ENCODE assay signal across 24 mouse cellular contexts in the genomic region with DNA sequence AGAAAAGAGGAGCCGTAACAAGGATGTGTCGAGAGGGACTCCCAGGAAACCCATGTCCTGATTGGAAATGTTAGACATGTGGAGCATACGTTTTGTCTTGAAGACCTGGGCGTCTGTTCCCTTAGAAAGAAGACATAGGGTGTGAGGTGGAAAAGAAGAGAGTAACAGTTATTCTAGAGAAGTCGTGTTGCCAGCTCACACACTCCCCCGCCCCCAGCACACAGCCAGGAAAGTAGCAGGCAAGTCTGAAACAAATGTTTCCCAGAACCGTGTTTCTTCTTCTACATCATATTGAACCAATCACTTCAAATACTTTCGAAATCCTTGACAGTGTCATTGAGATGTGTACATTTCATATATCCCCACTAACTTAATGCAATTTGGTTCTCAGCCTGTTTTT. TPM values are rescaled to one million over a fixed set of nuclear protein-coding genes. Genes with fewer than 3 reads are reported as not detected.
A peak's percentile ranks its signal among the peaks of the same experiment; 100 is the strongest.
DNase-seq lines count a peak whose midpoint lies in the region; ATAC-seq and TF ChIP-seq lines count a peak whose summit lies in the region.
"Had no signal": no experiment of that assay in that cellular context is flagged by ENCODE, and none has a peak within 500 bp of the region (broad histone marks: within the 10 kb centered on the region; RNA-seq: fewer than 3 reads in every experiment).

No protein-coding gene starts in this region.

- 71% methylated on average over 8 of the region's 8 CpGs for WGBS in embryonic facial prominence, embryonic 12.5 days
- 84% methylated on average over 8 of the region's 8 CpGs for WGBS in embryonic facial prominence, embryonic 10.5 days
- 87% methylated on average over 8 of the region's 8 CpGs for WGBS in midbrain, embryonic 11.5 days
- 87% methylated on average over 8 of the region's 8 CpGs for WGBS in midbrain, postnatal 0 days
- WGBS in forebrain, postnatal 0 days, result 78% methylated on average over 8 of the region's 8 CpGs

- H3K9ac ChIP-seq in embryonic facial prominence, embryonic 12.5 days, result no peak overlapping the region
- no peak overlapping the region for H3K9ac ChIP-seq in midbrain, embryonic 11.5 days (ENCODE audit: low read length)
- no peak overlapping the region for H3K9ac ChIP-seq in midbrain, postnatal 0 days (replicated peaks; ENCODE audit: low read length, poor library complexity, severe bottlenecking)
- no peak overlapping the region for H3K9ac ChIP-seq in forebrain, postnatal 0 days
- H3K9ac ChIP-seq: embryonic facial prominence, embryonic 15.5 days; forebrain, embryonic 15.5 days; heart, embryonic 12.5 days; hindbrain, embryonic 14.5 days had no signal

- DNase-seq in embryonic facial prominence, embryonic 10.5 days (ENCODE audit: low spot score), result no peak
- peak; percentile 72 for DNase-seq in midbrain, embryonic 11.5 days (ENCODE audit: low spot score, missing footprints)
- DNase-seq in midbrain, postnatal 0 days (ENCODE audit: low spot score), result no peak
- peak; percentile 73 for DNase-seq in brain, adult 2 months (ENCODE audit: low read depth, low spot score)
- peak; percentile 57 for DNase-seq in telencephalon, adult 2 months (ENCODE audit: low read depth, low spot score)
- no peak for DNase-seq in forebrain, postnatal 0 days
- DNase-seq: adrenal gland, adult 8-10 months; adrenal gland, postnatal 36 days; B cell, adult 2 months; cerebellum, adult 11-12 months; cerebellum, adult 9-10 months; cerebellum, postnatal 25 days; gastrocnemius, adult 2 months; gastrocnemius, postnatal 25 days had no signal

- H3K4me2 ChIP-seq in embryonic facial prominence, embryonic 12.5 days (replicated peaks), result no peak overlapping the region
- no peak overlapping the region for H3K4me2 ChIP-seq in midbrain, embryonic 11.5 days
- H3K4me2 ChIP-seq in midbrain, postnatal 0 days (ENCODE audit: low read depth, low read length, poor library complexity, severe bottlenecking), result no peak overlapping the region
- no peak overlapping the region for H3K4me2 ChIP-seq in forebrain, postnatal 0 days (ENCODE audit: low read depth)
- H3K4me2 ChIP-seq: embryonic facial prominence, embryonic 15.5 days; forebrain, embryonic 15.5 days; heart, embryonic 12.5 days; hindbrain, embryonic 14.5 days had no signal

- H3K27ac ChIP-seq in embryonic facial prominence, embryonic 12.5 days, result 0 out of 2 replicates have a peak overlapping the region, but pooled peaks have one; percentile 30
- no peak overlapping the region for H3K27ac ChIP-seq in embryonic facial prominence, embryonic 10.5 days (replicated peaks)
- no peak overlapping the region for H3K27ac ChIP-seq in midbrain, embryonic 11.5 days (ENCODE audit: low read depth, low read length)
- H3K27ac ChIP-seq in midbrain, postnatal 0 days (ENCODE audit: low read depth, low read length), result no peak overlapping the region
- no peak overlapping the region for H3K27ac ChIP-seq in forebrain, postnatal 0 days (ENCODE audit: low read depth, low read length)
- H3K27ac ChIP-seq: embryonic facial prominence, embryonic 15.5 days; forebrain, embryonic 15.5 days; gastrocnemius, adult 2 months; hindbrain, embryonic 10.5 days; hindbrain, embryonic 14.5 days had no signal

- ATAC-seq in embryonic facial prominence, embryonic 12.5 days (ENCODE audit: insufficient number of reproducible peaks, insufficient read depth, low FRiP score, low TSS enrichment), result no peak
- ATAC-seq in midbrain, embryonic 11.5 days (ENCODE audit: low FRiP score), result no peak
- ATAC-seq in midbrain, postnatal 0 days (ENCODE audit: low FRiP score), result no peak
- ATAC-seq in forebrain, postnatal 0 days, result no peak
- ATAC-seq: CD4-positive, CD25-positive, alpha-beta regulatory T cell, adult 4 months; forebrain, embryonic 15.5 days had no signal

- H3K36me3 ChIP-seq in embryonic facial prominence, embryonic 12.5 days, result no peaks in the 10 kb centered on the region
- no peaks in the 10 kb centered on the region for H3K36me3 ChIP-seq in embryonic facial prominence, embryonic 10.5 days (replicated peaks)
- no peaks in the 10 kb centered on the region for H3K36me3 ChIP-seq in midbrain, embryonic 11.5 days (ENCODE audit: control insufficient read depth, insufficient read depth, low read length)
- no peaks in the 10 kb centered on the region for H3K36me3 ChIP-seq in midbrain, postnatal 0 days (ENCODE audit: insufficient read depth, low read length)
- H3K36me3 ChIP-seq in forebrain, postnatal 0 days (ENCODE audit: insufficient read depth), result no peaks in the 10 kb centered on the region
- H3K36me3 ChIP-seq: embryonic facial prominence, embryonic 15.5 days; forebrain, embryonic 15.5 days; G1E; heart, embryonic 12.5 days; hindbrain, embryonic 10.5 days had no signal

- H3K4me1 ChIP-seq in embryonic facial prominence, embryonic 12.5 days, result peaks cover 8% of the 10 kb centered on the region; the same call in 1 of the 2 replicates
- H3K4me1 ChIP-seq in embryonic facial prominence, embryonic 10.5 days, result peaks cover 18% of the 10 kb centered on the region
- peaks cover 21% of the 10 kb centered on the region for H3K4me1 ChIP-seq in midbrain, embryonic 11.5 days (ENCODE audit: control insufficient read depth, insufficient read depth, low read length)
- peaks cover 5% of the 10 kb centered on the region; the same call in 1 of the 2 replicates for H3K4me1 ChIP-seq in midbrain, postnatal 0 days (ENCODE audit: insufficient read depth, low read length)
- 0 out of 2 replicates have a peak, but pooled peaks cover 6% of the 10 kb centered on the region for H3K4me1 ChIP-seq in forebrain, postnatal 0 days (ENCODE audit: insufficient read depth)
- H3K4me1 ChIP-seq: heart, embryonic 12.5 days had no signal

- H3K27me3 ChIP-seq in embryonic facial prominence, embryonic 12.5 days, result no peaks in the 10 kb centered on the region
- peaks cover 3% of the 10 kb centered on the region; the same call in 1 of the 2 replicates for H3K27me3 ChIP-seq in embryonic facial prominence, embryonic 10.5 days (replicated peaks; ENCODE audit: low read depth, poor library complexity, severe bottlenecking)
- H3K27me3 ChIP-seq in midbrain, embryonic 11.5 days (ENCODE audit: control insufficient read depth, insufficient read depth, low read length), result 0 out of 2 replicates have a peak, but pooled peaks cover 2% of the 10 kb centered on the region
- H3K27me3 ChIP-seq in midbrain, postnatal 0 days (ENCODE audit: insufficient read depth, low read length), result no peaks in the 10 kb centered on the region
- no peaks in the 10 kb centered on the region for H3K27me3 ChIP-seq in forebrain, postnatal 0 days (ENCODE audit: insufficient read depth, low read length)
- H3K27me3 ChIP-seq: embryonic facial prominence, embryonic 15.5 days; forebrain, embryonic 15.5 days had no signal

- TF ChIP-seq CTCF in midbrain, postnatal 0 days (IDR thresholded peaks at IDR 0.05), result no peak
- no peak for TF ChIP-seq CTCF in forebrain, postnatal 0 days (IDR thresholded peaks at IDR 0.05; ENCODE audit: low read depth)

- no peaks in the 10 kb centered on the region for H3K9me3 ChIP-seq in embryonic facial prominence, embryonic 12.5 days
- H3K9me3 ChIP-seq in embryonic facial prominence, embryonic 10.5 days, result no peaks in the 10 kb centered on the region
- H3K9me3 ChIP-seq in midbrain, embryonic 11.5 days (ENCODE audit: control insufficient read depth, low read length), result no peaks in the 10 kb centered on the region
- no peaks in the 10 kb centered on the region for H3K9me3 ChIP-seq in midbrain, postnatal 0 days (ENCODE audit: low read length)
- no peaks in the 10 kb centered on the region for H3K9me3 ChIP-seq in forebrain, postnatal 0 days (ENCODE audit: low read length)
- H3K9me3 ChIP-seq: embryonic facial prominence, embryonic 15.5 days; forebrain, embryonic 15.5 days; heart, embryonic 12.5 days; hindbrain, embryonic 10.5 days had no signal

- H3K4me3 ChIP-seq in embryonic facial prominence, embryonic 12.5 days, result no peak overlapping the region
- H3K4me3 ChIP-seq in embryonic facial prominence, embryonic 10.5 days, result no peak overlapping the region
- no peak overlapping the region for H3K4me3 ChIP-seq in midbrain, embryonic 11.5 days (ENCODE audit: low read depth, low read length)
- no peak overlapping the region for H3K4me3 ChIP-seq in midbrain, postnatal 0 days (ENCODE audit: low read depth, low read length)
- H3K4me3 ChIP-seq in forebrain, postnatal 0 days (ENCODE audit: low read depth, low read length), result no peak overlapping the region
- H3K4me3 ChIP-seq: embryonic facial prominence, embryonic 15.5 days; erythroblast, embryonic 14.5 days; forebrain, embryonic 15.5 days; gastrocnemius, adult 2 months; heart, embryonic 12.5 days; hindbrain, embryonic 10.5 days had no signal

RNA-seq across cellular contexts. Expression of gene Hrh2, which starts 28.6 kb away (rescaled TPM):
- polyA plus RNA-seq in embryonic facial prominence, embryonic 12.5 days (2016; fragmentation: Nextera tagmentation; extraction: Ambion mirVana), result 0.22 TPM in 1 of 2 replicates, not detected in the other
- not detected in 2 replicates for polyA plus RNA-seq in embryonic facial prominence, embryonic 10.5 days (2016; fragmentation: Nextera tagmentation; extraction: Ambion mirVana)
- 0.07 TPM in 1 of 2 replicates, not detected in the other for polyA plus RNA-seq in midbrain, embryonic 11.5 days (2014; fragmentation: Nextera tagmentation; extraction: Ambion mirVana)
- total RNA-seq in midbrain, postnatal 0 days (2014; rRNA removed), result 2.0 and 2.3 TPM in 2 replicates
- 1.2 and 1.5 TPM in 2 replicates for polyA plus RNA-seq in midbrain, postnatal 0 days (2015; fragmentation: Nextera tagmentation; extraction: Ambion mirVana)
- 2.2 and 2.5 TPM in 2 replicates for total RNA-seq in forebrain, postnatal 0 days (2014; rRNA removed)
- polyA plus RNA-seq in forebrain, postnatal 0 days (2015; fragmentation: Nextera tagmentation; extraction: Ambion mirVana), result 0.80 and 1.3 TPM in 2 replicates
- total RNA-seq: gastrocnemius, postnatal 25 days had no signal
- polyA plus RNA-seq: erythroblast, embryonic 14.5 days; forebrain, embryonic 11.5 days; G1E; heart, embryonic 12.5 days had no signal

Comparison
In these comparisons a context has a peak if more than half of its experiments do, and no peak if none do; other contexts are left out.
1. DNase-seq: peak in midbrain, embryonic 11.5 days (single experiment), brain, adult 2 months (single experiment) and telencephalon, adult 2 months (single experiment); none in embryonic facial prominence, embryonic 10.5 days (single experiment), midbrain, postnatal 0 days (single experiment) and forebrain, postnatal 0 days (single experiment).